Mouse (Mus musculus): ENCODE data around the gene Rasgef1b. TPM values are rescaled to one million over a fixed set of nuclear protein-coding genes. Genes with fewer than 3 reads are reported as not detected.

Rasgef1b gene
- polyA plus RNA-seq (2015; fragmentation: Nextera tagmentation; extraction: Ambion mirVana), result 115 and 143 TPM in 2 replicates

- Histone ChIP-seq H3K9ac (replicated peaks) (peak within 1 kb of the TSS; percentile 68), H3K9me3 (no peaks in the 10 kb centered on the region), H3K4me2 (replicated peaks) (peak within 1 kb of the TSS; percentile 99), H3K27me3 (peaks cover 8% of the 10 kb centered on the region; the same call in 1 of the 2 replicates), H3K4me1 (peaks cover 17% of the 10 kb centered on the region), H3K27ac (replicated peaks) (peak within 1 kb of the TSS; percentile 87), H3K4me3 (peak within 1 kb of the TSS; percentile 73), H3K36me3 (no peaks in the 10 kb centered on the region)
- under 1% methylated on average over 46 of the region's 53 CpGs for WGBS
- peak; percentile 95 for ATAC-seq (replicated peaks)
Measured at GRCm38 (mm10) chr5:99728649-99729212, at the start of gene Rasgef1b. Rasgef1b (minus strand) TSS chr5:99729065.

- Histone ChIP-seq H3K27me3 (no peaks in the 10 kb centered on the region), H3K4me1 (peaks cover 5% of the 10 kb centered on the region; the same call in 1 of the 2 replicates), H3K4me2 (replicated peaks) (no peak overlapping the region), H3K9me3 (no peaks in the 10 kb centered on the region), H3K4me3 (no peak overlapping the region), H3K36me3 (no peaks in the 10 kb centered on the region), H3K27ac (replicated peaks) (no peak overlapping the region), H3K9ac (replicated peaks) (no peak overlapping the region)
- ATAC-seq (replicated peaks), result no peak
- WGBS, result 77% methylated on average over 16 of the region's 16 CpGs
Measured at GRCm38 (mm10) chr5:99775342-99775741, 46.5 kb upstream of the Rasgef1b start.

GRCm38 (mm10) chr5:99773265-99773664 lies 44.4 kb upstream of the Rasgef1b start:
- H3K36me3 ChIP-seq, result no peaks in the 10 kb centered on the region
- H3K9ac ChIP-seq (replicated peaks), result no peak overlapping the region
- no peaks in the 10 kb centered on the region for H3K27me3 ChIP-seq
- H3K4me1 ChIP-seq, result 0 out of 2 replicates have a peak, but pooled peaks cover 5% of the 10 kb centered on the region
- H3K27ac ChIP-seq (replicated peaks), result no peak overlapping the region; the same call in 1 of the 2 replicates
- no peak overlapping the region for H3K4me3 ChIP-seq
- no peaks in the 10 kb centered on the region for H3K9me3 ChIP-seq
- 0 out of 2 replicates have a peak, but pooled peaks have one; percentile 43 for ATAC-seq (replicated peaks)
- 60% methylated on average over 9 of the region's 9 CpGs for WGBS
- no peak overlapping the region for H3K4me2 ChIP-seq (replicated peaks)

- no peaks in the 10 kb centered on the region for H3K27me3 ChIP-seq
- H3K36me3 ChIP-seq, result no peaks in the 10 kb centered on the region
- no peak overlapping the region for H3K27ac ChIP-seq (replicated peaks)
- no peaks in the 10 kb centered on the region for H3K9me3 ChIP-seq
- H3K4me2 ChIP-seq (replicated peaks), result no peak overlapping the region
- H3K4me3 ChIP-seq, result no peak overlapping the region
- ATAC-seq (replicated peaks), result no peak
- 72% methylated on average over 3 of the region's 3 CpGs for WGBS
- peaks cover under 1% of the 10 kb centered on the region for H3K4me1 ChIP-seq
- H3K9ac ChIP-seq (replicated peaks), result no peak overlapping the region
Measured at GRCm38 (mm10) chr5:99764246-99764645, 35.4 kb upstream of the Rasgef1b start.

GRCm38 (mm10) chr5:99758859-99759258 lies 30.0 kb upstream of the Rasgef1b start:
- Histone ChIP-seq H3K36me3 (no peaks in the 10 kb centered on the region), H3K4me3 (no peak overlapping the region), H3K4me2 (replicated peaks) (no peak overlapping the region), H3K4me1 (peaks cover 7% of the 10 kb centered on the region), H3K27me3 (no peaks in the 10 kb centered on the region), H3K27ac (replicated peaks) (no peak overlapping the region), H3K9me3 (no peaks in the 10 kb centered on the region), H3K9ac (replicated peaks) (0 out of 2 replicates have a peak overlapping the region, but pooled peaks have one; percentile 13)
- 0 out of 2 replicates have a peak, but pooled peaks have one; percentile 13 for ATAC-seq (replicated peaks)
- 8% methylated on average over 5 of the region's 5 CpGs for WGBS

GRCm38 (mm10) chr5:99753843-99754242 lies 25.0 kb upstream of the Rasgef1b start:
- Histone ChIP-seq H3K4me3 (no peak overlapping the region), H3K9me3 (no peaks in the 10 kb centered on the region), H3K4me2 (replicated peaks) (peak overlapping the region; percentile 24), H3K27me3 (no peaks in the 10 kb centered on the region), H3K9ac (replicated peaks) (no peak overlapping the region), H3K27ac (replicated peaks) (no peak overlapping the region), H3K36me3 (no peaks in the 10 kb centered on the region), H3K4me1 (peaks cover 11% of the 10 kb centered on the region)
- ATAC-seq (replicated peaks), result no peak
- WGBS, result 69% methylated on average over 12 of the region's 12 CpGs

GRCm38 (mm10) chr5:99753368-99753767 lies 24.5 kb upstream of the Rasgef1b start:
- 48% methylated on average over 13 of the region's 13 CpGs for WGBS
- Histone ChIP-seq H3K4me1 (peaks cover 12% of the 10 kb centered on the region), H3K36me3 (no peaks in the 10 kb centered on the region), H3K9ac (replicated peaks) (no peak overlapping the region), H3K4me2 (replicated peaks) (peak overlapping the region; percentile 24), H3K4me3 (no peak overlapping the region), H3K9me3 (no peaks in the 10 kb centered on the region), H3K27ac (replicated peaks) (0 out of 2 replicates have a peak overlapping the region, but pooled peaks have one; percentile 23), H3K27me3 (no peaks in the 10 kb centered on the region)
- no peak for ATAC-seq (replicated peaks)

- 82% methylated on average over 5 of the region's 5 CpGs for WGBS
- H3K9ac ChIP-seq (replicated peaks), result no peak overlapping the region
- peaks cover 14% of the 10 kb centered on the region for H3K4me1 ChIP-seq
- ATAC-seq (replicated peaks), result no peak
- 0 out of 2 replicates have a peak overlapping the region, but pooled peaks have one; percentile 23 for H3K27ac ChIP-seq (replicated peaks)
- no peaks in the 10 kb centered on the region for H3K27me3 ChIP-seq
- H3K4me2 ChIP-seq (replicated peaks), result peak overlapping the region; percentile 24; the same call in 1 of the 2 replicates
- H3K4me3 ChIP-seq, result no peak overlapping the region
- no peaks in the 10 kb centered on the region for H3K9me3 ChIP-seq
- H3K36me3 ChIP-seq, result no peaks in the 10 kb centered on the region
Measured at GRCm38 (mm10) chr5:99752670-99753231, 23.9 kb upstream of the Rasgef1b start.

GRCm38 (mm10) chr5:99748417-99748816 lies 19.6 kb upstream of the Rasgef1b start:
- 0 out of 2 replicates have a peak overlapping the region, but pooled peaks have one; percentile 19 for H3K27ac ChIP-seq (replicated peaks)
- 32% methylated on average over 10 of the region's 10 CpGs for WGBS
- ATAC-seq (replicated peaks), result 0 out of 2 replicates have a peak, but pooled peaks have one; percentile 34

GRCm38 (mm10) chr5:99746087-99746486 lies 17.2 kb upstream of the Rasgef1b start:
- WGBS, result 18% methylated on average over 7 of the region's 7 CpGs

More at GRCm38 (mm10) chr5:99748417-99748816, 19.6 kb upstream of the Rasgef1b start:
- Histone ChIP-seq H3K4me3 (no peak overlapping the region), H3K9ac (replicated peaks) (no peak overlapping the region), H3K9me3 (no peaks in the 10 kb centered on the region), H3K27me3 (no peaks in the 10 kb centered on the region), H3K36me3 (no peaks in the 10 kb centered on the region), H3K4me1 (peaks cover 27% of the 10 kb centered on the region), H3K4me2 (replicated peaks) (no peak overlapping the region)

GRCm38 (mm10) chr5:99742874-99743273 lies 14.0 kb upstream of the Rasgef1b start:
- Histone ChIP-seq H3K27ac (replicated peaks) (no peak overlapping the region), H3K4me1 (peaks cover 22% of the 10 kb centered on the region), H3K27me3 (no peaks in the 10 kb centered on the region), H3K9ac (replicated peaks) (no peak overlapping the region), H3K4me2 (replicated peaks) (no peak overlapping the region), H3K36me3 (no peaks in the 10 kb centered on the region), H3K4me3 (no peak overlapping the region), H3K9me3 (no peaks in the 10 kb centered on the region)
- WGBS, result 90% methylated on average over 7 of the region's 7 CpGs
- no peak for ATAC-seq (replicated peaks)

More at GRCm38 (mm10) chr5:99746087-99746486, 17.2 kb upstream of the Rasgef1b start:
- Histone ChIP-seq H3K27ac (replicated peaks) (peak overlapping the region; percentile 21; the same call in 1 of the 2 replicates), H3K4me1 (peaks cover 23% of the 10 kb centered on the region), H3K27me3 (no peaks in the 10 kb centered on the region), H3K4me2 (replicated peaks) (no peak overlapping the region), H3K4me3 (no peak overlapping the region), H3K9me3 (no peaks in the 10 kb centered on the region), H3K9ac (replicated peaks) (no peak overlapping the region), H3K36me3 (no peaks in the 10 kb centered on the region)
- peak; percentile 46; the same call in 1 of the 2 replicates for ATAC-seq (replicated peaks)

GRCm38 (mm10) chr5:99742056-99742455 lies 13.2 kb upstream of the Rasgef1b start:
- no peaks in the 10 kb centered on the region for H3K27me3 ChIP-seq
- ATAC-seq (replicated peaks), result no peak
- 29% methylated on average over 8 of the region's 8 CpGs for WGBS
- peaks cover 24% of the 10 kb centered on the region for H3K4me1 ChIP-seq
- H3K9ac ChIP-seq (replicated peaks), result no peak overlapping the region
- H3K27ac ChIP-seq (replicated peaks), result no peak overlapping the region
- no peaks in the 10 kb centered on the region for H3K36me3 ChIP-seq
- no peaks in the 10 kb centered on the region for H3K9me3 ChIP-seq
- H3K4me2 ChIP-seq (replicated peaks), result no peak overlapping the region
- H3K4me3 ChIP-seq, result no peak overlapping the region

All from forebrain, embryonic 15.5 days (tissue).